Mouse (Mus musculus) megakaryocyte, embryonic 14.5 days (primary cell): ENCODE results near the gene Crtc3. TPM values are rescaled to one million over a fixed set of nuclear protein-coding genes. Genes with fewer than 3 reads are reported as not detected.

ENCODE experiments used
- H3K27me3 ChIP-seq: replicated peaks from 2 replicates; pipeline ENCODE3; 2012; ENCODE audit warnings: inconsistent platforms
- H3K36me3 ChIP-seq: replicated peaks from 2 replicates; pipeline ENCODE3; 2012; ENCODE audit warnings: low read length, inconsistent platforms, mixed read lengths
- H3K4me1 ChIP-seq: 2 replicates; pipeline ENCODE4 v1.6.1; 2012; ENCODE audit warnings: inconsistent platforms
- H3K4me3 ChIP-seq: replicated peaks from 2 replicates; pipeline ENCODE3; 2012; ENCODE audit warnings: moderate library complexity, mild to moderate bottlenecking, inconsistent platforms
- H3K9me3 ChIP-seq: 2 replicates; pipeline ENCODE4 v1.6.1; 2012; ENCODE audit warnings: inconsistent platforms
- FLI1 ChIP-seq: IDR thresholded peaks from 2 replicates; pipeline ENCODE4 v1.6.1; 2012; ENCODE audit warnings: low read length, inconsistent platforms, mixed read lengths
- GATA1 ChIP-seq: IDR thresholded peaks from 3 replicates; pipeline ENCODE4 v1.6.1; 2012; ENCODE audit warnings: mixed read lengths, low read length, inconsistent platforms, borderline replicate concordance
- polyA plus RNA-seq: library from polyadenylated mRNA; stranded (reverse); fragments of >175 nt; gene quantifications from 2 replicates; pipeline ENCODE4 v1.2.3, GENCODE M21; 2012; ENCODE audit warnings: low replicate concordance; ENCODE audit not compliant: insufficient read depth

Crtc3 gene
- polyA plus RNA-seq, 1 experiment = 9.4 TPM

DNA sequence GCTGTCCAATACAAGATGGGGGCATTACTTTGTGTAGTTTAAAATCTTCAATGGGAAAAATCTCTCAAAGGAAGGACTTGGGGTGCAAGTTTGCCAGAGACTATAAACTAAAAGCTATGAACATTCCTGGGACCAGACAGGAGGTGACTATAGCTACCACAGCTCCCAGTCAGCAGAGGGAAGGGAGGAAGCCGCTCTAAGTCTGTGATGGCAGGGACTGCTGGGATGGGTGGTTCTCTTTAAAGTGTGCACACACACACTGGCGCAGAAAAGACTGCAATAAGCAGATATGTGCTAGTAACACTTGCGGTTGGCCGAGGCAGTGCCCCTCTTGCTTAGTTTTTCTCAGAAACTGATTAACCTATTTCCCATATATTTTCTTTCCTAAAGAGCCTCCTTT, 27.6 kb downstream of the Crtc3 start:
- H3K4me1 ChIP-seq = peaks cover 90% of the 10 kb centered on the region
- TF ChIP-seq GATA1 = no peak
- no peak for TF ChIP-seq FLI1
- H3K4me3 ChIP-seq = no peak overlapping the region
- peaks cover 47% of the 10 kb centered on the region for H3K36me3 ChIP-seq
- H3K9me3 ChIP-seq = no peaks in the 10 kb centered on the region
- no peaks in the 10 kb centered on the region for H3K27me3 ChIP-seq

DNA sequence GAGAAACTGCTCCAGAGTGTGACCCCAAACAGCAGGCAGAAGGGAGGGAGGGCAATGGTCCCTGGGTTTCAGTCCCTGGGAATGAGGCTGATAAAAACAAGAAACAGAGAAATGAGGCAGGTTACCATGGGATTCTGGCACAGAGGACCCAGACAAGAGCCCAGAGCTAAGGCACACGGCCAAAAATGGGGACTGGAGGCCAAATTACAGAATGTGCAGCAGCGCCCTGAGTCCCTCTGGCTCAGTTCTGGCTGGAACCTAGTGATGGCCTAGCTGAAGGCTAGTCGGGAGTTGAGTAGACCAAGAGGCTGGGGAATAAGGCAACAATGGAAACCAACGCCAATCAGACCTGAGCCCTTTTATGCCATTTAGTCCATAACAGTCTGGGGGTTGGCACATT, 28.1 kb downstream of the Crtc3 start:
- Histone ChIP-seq H3K9me3 (no peaks in the 10 kb centered on the region), H3K36me3 (peaks cover 47% of the 10 kb centered on the region), H3K4me1 (peaks cover 90% of the 10 kb centered on the region), H3K27me3 (no peaks in the 10 kb centered on the region), H3K4me3 (no peak overlapping the region)
- no peak for TF ChIP-seq FLI1
- TF ChIP-seq GATA1 = no peak

DNA sequence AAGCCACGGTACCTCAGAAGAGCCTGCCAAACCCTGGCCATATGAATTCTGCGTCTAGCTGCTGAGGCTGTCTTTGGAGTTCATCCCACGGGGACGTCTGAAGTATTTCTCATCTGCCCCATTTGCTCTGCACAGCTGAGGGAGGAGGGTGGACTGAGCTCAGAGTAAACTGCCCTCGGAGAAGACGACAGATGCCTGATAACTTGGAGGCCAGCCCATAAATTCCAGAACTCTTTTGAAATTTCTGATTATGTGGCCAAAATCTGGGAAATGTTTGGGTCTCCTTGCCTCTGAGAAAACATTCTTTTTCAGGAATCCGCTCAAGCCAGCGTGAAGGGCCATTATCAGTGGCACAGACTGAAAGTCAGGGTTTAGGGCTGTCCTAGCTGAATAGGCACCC, 30.8 kb downstream of the Crtc3 start:
- Histone ChIP-seq H3K36me3 (peaks cover 47% of the 10 kb centered on the region), H3K4me1 (peaks cover 90% of the 10 kb centered on the region), H3K27me3 (no peaks in the 10 kb centered on the region), H3K4me3 (no peak overlapping the region), H3K9me3 (no peaks in the 10 kb centered on the region)
- TF ChIP-seq FLI1 (no peak), GATA1 (no peak)

DNA sequence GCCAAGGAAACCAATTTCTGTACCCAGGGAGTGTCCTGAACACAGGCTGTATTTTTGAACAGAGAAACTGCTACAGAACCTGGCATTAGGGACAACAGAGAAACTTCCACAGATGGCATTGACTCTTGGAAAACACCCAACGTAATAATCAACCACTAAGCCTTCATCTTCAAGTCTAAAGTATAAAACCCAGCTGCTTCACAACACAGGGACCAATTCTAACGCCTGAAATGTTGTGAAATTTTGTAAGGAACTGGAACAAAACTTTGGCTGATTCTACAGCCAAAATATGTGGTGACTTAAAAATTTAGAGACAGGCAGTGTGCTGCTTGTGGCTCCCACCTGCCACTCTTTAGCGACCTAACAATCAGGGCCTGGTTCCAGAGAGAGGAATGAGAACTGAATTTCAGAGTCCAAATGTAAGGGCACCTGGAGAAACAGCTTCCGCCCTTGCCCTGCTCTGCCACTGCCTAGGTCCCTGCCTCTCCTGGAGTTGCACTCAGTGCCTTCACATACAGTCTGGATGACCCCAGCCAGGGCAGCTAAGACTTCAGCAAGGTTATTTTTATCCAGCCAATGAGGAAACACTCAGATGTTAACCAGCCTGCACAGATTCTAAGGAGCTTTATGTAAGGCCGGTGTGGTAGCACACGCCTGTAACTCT, 33.2 kb downstream of the Crtc3 start:
- Histone ChIP-seq H3K27me3 (no peaks in the 10 kb centered on the region), H3K9me3 (no peaks in the 10 kb centered on the region), H3K4me3 (no peak overlapping the region), H3K4me1 (peaks cover 88% of the 10 kb centered on the region), H3K36me3 (peaks cover 49% of the 10 kb centered on the region)
- TF ChIP-seq FLI1 (no peak), GATA1 (no peak)

DNA sequence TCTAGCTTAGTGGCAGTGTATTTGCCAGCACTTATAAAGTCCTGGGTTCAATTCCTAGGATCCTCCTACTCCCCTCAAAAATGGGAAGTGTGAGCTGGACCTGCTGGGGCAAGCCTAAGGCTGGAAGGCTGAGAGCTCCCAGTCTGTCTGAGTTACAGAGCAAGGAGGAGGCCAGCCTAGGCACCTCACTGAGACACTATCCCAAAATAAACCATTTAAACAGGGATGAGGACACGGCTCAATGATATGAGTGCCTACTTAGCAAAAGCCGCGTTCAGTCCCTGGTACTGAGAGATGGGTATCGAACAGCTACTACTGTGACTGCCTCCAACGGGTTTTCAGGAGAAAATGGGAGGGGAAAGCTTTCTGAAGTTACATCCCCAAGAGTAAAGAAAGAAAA, 33.8 kb downstream of the Crtc3 start:
- Histone ChIP-seq H3K36me3 (peaks cover 50% of the 10 kb centered on the region), H3K4me1 (peaks cover 88% of the 10 kb centered on the region), H3K27me3 (no peaks in the 10 kb centered on the region), H3K4me3 (no peak overlapping the region), H3K9me3 (no peaks in the 10 kb centered on the region)
- TF ChIP-seq FLI1 (no peak), GATA1 (no peak)

DNA sequence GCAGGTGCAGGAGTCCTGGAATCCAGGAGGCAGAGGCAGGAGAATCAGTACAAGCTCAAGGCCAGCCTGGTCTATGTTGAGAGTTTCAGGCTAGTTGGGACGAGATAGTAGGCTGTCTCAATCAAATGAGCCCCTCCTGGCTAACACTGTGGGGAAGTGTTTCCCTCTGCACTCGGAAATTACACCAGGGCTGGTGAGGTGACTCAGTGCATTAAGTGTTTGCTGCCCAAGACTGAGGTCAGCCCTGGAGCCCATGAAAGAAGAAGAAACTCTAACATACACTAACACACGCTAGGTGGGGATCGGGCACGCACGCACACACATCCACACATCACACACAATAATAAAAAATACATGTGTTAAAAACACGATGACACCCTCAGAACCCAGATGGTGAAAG, 34.3 kb downstream of the Crtc3 start:
- H3K4me3 ChIP-seq = no peak overlapping the region
- no peaks in the 10 kb centered on the region for H3K9me3 ChIP-seq
- H3K4me1 ChIP-seq = peaks cover 86% of the 10 kb centered on the region
- peaks cover 53% of the 10 kb centered on the region for H3K36me3 ChIP-seq
- no peaks in the 10 kb centered on the region for H3K27me3 ChIP-seq
- no peak for TF ChIP-seq GATA1
- TF ChIP-seq FLI1 = no peak

DNA sequence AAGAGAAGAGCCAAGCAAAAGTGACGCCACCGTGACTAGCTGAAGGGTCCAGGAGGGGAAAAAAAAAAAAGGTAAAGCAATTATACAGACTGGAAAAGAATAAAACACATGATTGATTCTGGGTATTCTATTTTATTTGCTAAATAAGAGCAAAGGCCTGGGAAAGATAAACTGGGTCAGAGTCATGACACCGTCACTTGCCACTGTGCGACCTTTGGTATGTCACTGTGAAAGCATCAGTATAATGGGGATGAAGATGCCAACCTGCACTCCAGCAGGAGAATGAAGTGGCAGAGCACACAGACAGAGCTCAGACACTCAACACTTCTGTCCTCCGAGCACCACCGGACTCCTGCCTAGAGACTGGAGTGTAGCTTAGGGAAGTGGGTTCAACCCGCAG, 34.7 kb downstream of the Crtc3 start:
- peaks cover 84% of the 10 kb centered on the region for H3K4me1 ChIP-seq
- no peaks in the 10 kb centered on the region for H3K27me3 ChIP-seq
- no peak overlapping the region for H3K4me3 ChIP-seq
- TF ChIP-seq FLI1 (no peak), GATA1 (no peak)
- H3K36me3 ChIP-seq = peaks cover 57% of the 10 kb centered on the region
- no peaks in the 10 kb centered on the region for H3K9me3 ChIP-seq

DNA sequence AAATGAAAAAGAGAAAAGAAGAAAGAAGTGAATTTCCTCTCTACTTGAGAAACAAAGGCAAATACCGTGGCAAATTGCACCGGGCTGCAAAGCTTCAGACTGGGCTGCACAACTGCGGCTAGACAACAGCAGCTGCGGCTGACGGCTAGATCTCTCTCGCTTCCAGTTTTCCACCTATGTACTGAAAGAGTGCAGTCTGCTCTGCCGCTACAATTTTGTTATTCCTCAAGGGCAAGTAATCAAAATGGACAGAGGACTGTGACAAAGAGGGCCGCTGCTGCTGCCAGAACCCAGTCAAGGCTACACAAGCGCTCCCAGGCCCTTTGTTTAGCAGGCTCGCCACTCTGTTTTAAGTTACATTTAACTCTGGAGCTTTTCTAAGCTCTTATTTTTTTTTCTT, 35.6 kb downstream of the Crtc3 start:
- Histone ChIP-seq H3K36me3 (peaks cover 56% of the 10 kb centered on the region), H3K9me3 (no peaks in the 10 kb centered on the region), H3K4me3 (no peak overlapping the region), H3K27me3 (no peaks in the 10 kb centered on the region), H3K4me1 (peaks cover 89% of the 10 kb centered on the region)
- TF ChIP-seq GATA1 (no peak), FLI1 (no peak)

DNA sequence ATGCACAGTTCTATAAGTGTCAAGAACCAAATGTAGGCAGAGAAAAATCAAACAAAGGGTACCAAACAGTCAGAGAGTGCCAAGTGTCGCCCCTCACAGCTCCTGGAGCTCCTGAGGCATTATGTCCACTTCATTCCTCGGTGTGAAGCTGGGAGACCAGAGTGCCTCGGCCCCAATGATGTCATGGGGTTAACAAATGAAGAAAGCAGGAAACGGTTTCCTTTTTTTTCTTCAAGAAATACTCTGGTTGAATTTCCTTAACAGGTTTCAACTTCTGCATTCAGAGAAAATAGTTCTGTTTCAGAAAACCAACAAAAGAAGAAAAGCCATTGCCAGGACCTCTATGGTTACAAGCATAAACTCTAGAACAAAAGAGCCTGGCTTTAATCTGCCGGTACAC, 36.4 kb downstream of the Crtc3 start:
- Histone ChIP-seq H3K4me1 (peaks cover 89% of the 10 kb centered on the region), H3K27me3 (no peaks in the 10 kb centered on the region), H3K4me3 (no peak overlapping the region), H3K36me3 (peaks cover 48% of the 10 kb centered on the region), H3K9me3 (no peaks in the 10 kb centered on the region)
- no peak for TF ChIP-seq GATA1
- TF ChIP-seq FLI1 = no peak

DNA sequence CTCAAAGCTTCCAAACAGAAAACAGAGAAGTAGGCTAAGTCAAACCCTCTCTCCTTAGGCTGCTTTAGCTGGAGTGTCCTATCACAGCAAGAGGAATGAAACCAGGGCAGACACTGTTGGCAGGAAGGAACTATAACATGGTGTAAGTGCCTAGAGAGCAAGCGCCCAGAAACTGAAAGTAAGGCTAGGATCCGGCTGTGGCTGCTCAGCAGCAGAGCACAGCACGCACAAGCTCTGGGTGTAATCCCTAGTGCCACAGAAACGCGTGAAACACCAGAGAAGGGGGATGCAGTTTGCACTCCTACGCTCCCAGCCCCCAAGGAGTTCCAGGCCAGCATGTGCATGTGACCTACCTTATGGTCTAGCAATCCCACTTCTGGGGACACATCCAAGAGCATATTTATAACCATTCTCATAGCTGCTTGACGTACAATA, 41.2 kb downstream of the Crtc3 start:
- Histone ChIP-seq H3K4me3 (peak overlapping the region; percentile 91), H3K27me3 (no peaks in the 10 kb centered on the region), H3K4me1 (peaks cover 88% of the 10 kb centered on the region), H3K9me3 (no peaks in the 10 kb centered on the region), H3K36me3 (peaks cover 26% of the 10 kb centered on the region)
- no peak for TF ChIP-seq GATA1
- no peak for TF ChIP-seq FLI1
